Mouse (Mus musculus): ENCODE results near the gene Epha4. TPM values are rescaled to one million over a fixed set of nuclear protein-coding genes. Genes with fewer than 3 reads are reported as not detected.
A peak's percentile ranks its signal among the peaks of the same experiment; 100 is the strongest.

Epha4 gene
- total RNA-seq, 2 experiments from 2014 or later, result 348 to 361 TPM

GRCm38 (mm10) chr1:77484766-77485596, 29.9 kb downstream of the Epha4 start:
- DNase-seq (ENCODE audit: low spot score in 2 of 2), result no peak

- no peak for DNase-seq (ENCODE audit: low spot score in 2 of 2)
These were observed 39.0 kb downstream of the Epha4 start for GRCm38 (mm10) chr1:77475808-77476413.

GRCm38 (mm10) chr1:77473446-77474376, 41.2 kb downstream of the Epha4 start:
- DNase-seq (ENCODE audit: low spot score in 2 of 2), result no peak

- DNase-seq (ENCODE audit: low spot score in 2 of 2), result no peak
These were observed 42.3 kb downstream of the Epha4 start for GRCm38 (mm10) chr1:77472566-77472965.

- DNase-seq (ENCODE audit: low spot score in 2 of 2), result no peak
These were observed 43.4 kb downstream of the Epha4 start for GRCm38 (mm10) chr1:77471447-77471846.

GRCm38 (mm10) chr1:77471037-77471436, 43.9 kb downstream of the Epha4 start:
- DNase-seq (ENCODE audit: low spot score in 2 of 2), result no peak

- no peak for DNase-seq (ENCODE audit: low spot score in 2 of 2)
These were observed 46.1 kb downstream of the Epha4 start for GRCm38 (mm10) chr1:77468717-77469314.

- DNase-seq (ENCODE audit: low spot score in 2 of 2), result no peak
These were observed 49.4 kb downstream of the Epha4 start for GRCm38 (mm10) chr1:77465524-77465923.

- DNase-seq (ENCODE audit: low spot score in 2 of 2), result no peak
These were observed 50.8 kb downstream of the Epha4 start for GRCm38 (mm10) chr1:77464108-77464507.

GRCm38 (mm10) chr1:77461877-77462615, 52.8 kb downstream of the Epha4 start:
- DNase-seq (ENCODE audit: low spot score in 2 of 2), result peak in 1 of 2 experiments; percentile 69

- no peak for DNase-seq (ENCODE audit: low spot score in 2 of 2)
These were observed 53.9 kb downstream of the Epha4 start for GRCm38 (mm10) chr1:77460831-77461629.

GRCm38 (mm10) chr1:77458751-77459385, 56.0 kb downstream of the Epha4 start:
- DNase-seq (ENCODE audit: low spot score in 2 of 2), result no peak

GRCm38 (mm10) chr1:77457446-77457800, 57.5 kb downstream of the Epha4 start:
- no peak for DNase-seq (ENCODE audit: low spot score in 2 of 2)

- DNase-seq (ENCODE audit: low spot score in 2 of 2), result no peak
These were observed 58.0 kb downstream of the Epha4 start for GRCm38 (mm10) chr1:77456695-77457445.

GRCm38 (mm10) chr1:77453811-77454210, 61.1 kb downstream of the Epha4 start:
- DNase-seq (ENCODE audit: low spot score in 2 of 2), result no peak

GRCm38 (mm10) chr1:77452721-77453120, 62.2 kb downstream of the Epha4 start:
- DNase-seq (ENCODE audit: low spot score in 2 of 2), result no peak

GRCm38 (mm10) chr1:77451541-77451940, 63.3 kb downstream of the Epha4 start:
- no peak for DNase-seq (ENCODE audit: low spot score in 2 of 2)

GRCm38 (mm10) chr1:77450201-77450600, 64.7 kb downstream of the Epha4 start:
- DNase-seq (ENCODE audit: low spot score in 2 of 2), result no peak

Data from layer of hippocampus, postnatal 14 days (tissue).